Mouse (Mus musculus): ENCODE data around the gene Zdhhc15. TPM values are rescaled to one million over a fixed set of nuclear protein-coding genes. Genes with fewer than 3 reads are reported as not detected.

Zdhhc15 gene
- polyA plus RNA-seq, 1 experiment from 2014 or later, result 0.68 TPM

- Histone ChIP-seq H3K4me2 (ENCODE audit: low read depth, low read length) (no peak overlapping the region), H3K36me3 (replicated peaks; ENCODE audit: insufficient read depth, low read length) (no peaks in the 10 kb centered on the region), H3K27ac (ENCODE audit: low read depth) (no peak overlapping the region), H3K9ac (replicated peaks) (no peak overlapping the region), H3K9me3 (ENCODE audit: low read length) (no peaks in the 10 kb centered on the region), H3K27me3 (ENCODE audit: insufficient read depth, low read length) (no peaks in the 10 kb centered on the region), H3K4me1 (ENCODE audit: insufficient read depth) (no peaks in the 10 kb centered on the region), H3K4me3 (ENCODE audit: low read depth, low read length) (no peak overlapping the region)
- WGBS (ENCODE audit: insufficient replicate concordance), result 59% methylated on average over 4 of the region's 4 CpGs
- DNase-seq (no peak), ATAC-seq (no peak)
- TF ChIP-seq CTCF (IDR thresholded peaks at IDR 0.05; ENCODE audit: low read depth) (no peak), EP300 (IDR thresholded peaks at IDR 0.05; ENCODE audit: low read depth) (no peak)
These were observed 181.1 kb downstream of the Zdhhc15 start for GRCm38 (mm10) chrX:104489626-104490355.

DNA sequence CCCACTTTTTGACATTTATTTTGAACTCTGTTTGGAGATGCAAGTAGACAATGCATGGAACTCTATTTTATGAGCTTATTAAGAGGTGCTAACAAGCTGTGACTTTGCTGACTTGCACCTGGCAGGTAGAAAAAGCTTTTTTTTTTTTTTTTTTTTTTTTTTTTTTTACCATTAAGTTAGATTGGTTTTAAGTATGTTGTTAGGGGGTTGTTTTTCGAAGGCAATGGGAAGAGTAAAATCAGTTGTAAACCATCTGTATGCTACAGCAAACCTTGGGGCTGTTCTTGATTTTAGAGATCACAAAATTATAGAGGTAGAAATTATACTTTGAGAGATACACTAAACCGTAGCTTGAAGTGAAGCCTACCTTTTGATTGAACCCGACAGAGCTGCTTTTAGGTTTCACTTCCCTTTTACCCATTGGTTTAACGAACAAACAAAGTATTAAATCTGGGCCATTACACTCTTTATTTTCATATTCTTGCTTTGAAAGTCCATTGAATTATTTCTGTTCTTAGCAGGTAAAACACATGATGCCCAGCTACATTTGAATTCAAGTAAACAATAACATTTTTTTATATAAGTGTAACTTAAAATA, 181.9 kb downstream of the Zdhhc15 start:
- H3K4me1 ChIP-seq (ENCODE audit: insufficient read depth), result no peaks in the 10 kb centered on the region
- H3K9ac ChIP-seq (replicated peaks), result no peak overlapping the region
- 62% methylated on average over 4 of the region's 4 CpGs for WGBS (ENCODE audit: insufficient replicate concordance)
- TF ChIP-seq CTCF (IDR thresholded peaks at IDR 0.05; ENCODE audit: low read depth), result no peak
- no peak for TF ChIP-seq EP300 (IDR thresholded peaks at IDR 0.05; ENCODE audit: low read depth)
- H3K36me3 ChIP-seq (replicated peaks; ENCODE audit: insufficient read depth, low read length), result no peaks in the 10 kb centered on the region
- ATAC-seq (no peak), DNase-seq (no peak)
- no peak overlapping the region for H3K4me3 ChIP-seq (ENCODE audit: low read depth, low read length)
- no peak overlapping the region for H3K27ac ChIP-seq (ENCODE audit: low read depth)
- H3K27me3 ChIP-seq (ENCODE audit: insufficient read depth, low read length), result no peaks in the 10 kb centered on the region
- H3K4me2 ChIP-seq (ENCODE audit: low read depth, low read length), result no peak overlapping the region
- H3K9me3 ChIP-seq (ENCODE audit: low read length), result no peaks in the 10 kb centered on the region

- no peak overlapping the region for H3K27ac ChIP-seq (ENCODE audit: low read depth)
- H3K9ac ChIP-seq (replicated peaks), result no peak overlapping the region
- no peaks in the 10 kb centered on the region for H3K4me1 ChIP-seq (ENCODE audit: insufficient read depth)
- H3K4me2 ChIP-seq (ENCODE audit: low read depth, low read length), result no peak overlapping the region
- no peak overlapping the region for H3K4me3 ChIP-seq (ENCODE audit: low read depth, low read length)
- no peaks in the 10 kb centered on the region for H3K36me3 ChIP-seq (replicated peaks; ENCODE audit: insufficient read depth, low read length)
- H3K27me3 ChIP-seq (ENCODE audit: insufficient read depth, low read length), result no peaks in the 10 kb centered on the region
- DNase-seq (no peak), ATAC-seq (no peak)
- H3K9me3 ChIP-seq (ENCODE audit: low read length), result no peaks in the 10 kb centered on the region
- TF ChIP-seq EP300 (IDR thresholded peaks at IDR 0.05; ENCODE audit: low read depth) (no peak), CTCF (IDR thresholded peaks at IDR 0.05; ENCODE audit: low read depth) (no peak)
- 68% methylated on average over 3 of the region's 3 CpGs for WGBS (ENCODE audit: insufficient replicate concordance)
These were observed 182.8 kb downstream of the Zdhhc15 start for GRCm38 (mm10) chrX:104488036-104488435.

Other genes with a start within 250 kb of the Zdhhc15 start
- gene Uprt, start 188.2 kb downstream of the Zdhhc15 start, polyA plus RNA-seq (2015; fragmentation: Nextera tagmentation; extraction: Ambion mirVana), result 0.07 and 0.32 TPM in 2 replicates
- gene Magee2, start 186.2 kb upstream of the Zdhhc15 start, polyA plus RNA-seq (2015; fragmentation: Nextera tagmentation; extraction: Ambion mirVana), result not detected in 2 replicates

All from liver, postnatal 0 days (tissue).